ENCODE assay signal across 8 mouse cellular contexts in the genomic region with DNA sequence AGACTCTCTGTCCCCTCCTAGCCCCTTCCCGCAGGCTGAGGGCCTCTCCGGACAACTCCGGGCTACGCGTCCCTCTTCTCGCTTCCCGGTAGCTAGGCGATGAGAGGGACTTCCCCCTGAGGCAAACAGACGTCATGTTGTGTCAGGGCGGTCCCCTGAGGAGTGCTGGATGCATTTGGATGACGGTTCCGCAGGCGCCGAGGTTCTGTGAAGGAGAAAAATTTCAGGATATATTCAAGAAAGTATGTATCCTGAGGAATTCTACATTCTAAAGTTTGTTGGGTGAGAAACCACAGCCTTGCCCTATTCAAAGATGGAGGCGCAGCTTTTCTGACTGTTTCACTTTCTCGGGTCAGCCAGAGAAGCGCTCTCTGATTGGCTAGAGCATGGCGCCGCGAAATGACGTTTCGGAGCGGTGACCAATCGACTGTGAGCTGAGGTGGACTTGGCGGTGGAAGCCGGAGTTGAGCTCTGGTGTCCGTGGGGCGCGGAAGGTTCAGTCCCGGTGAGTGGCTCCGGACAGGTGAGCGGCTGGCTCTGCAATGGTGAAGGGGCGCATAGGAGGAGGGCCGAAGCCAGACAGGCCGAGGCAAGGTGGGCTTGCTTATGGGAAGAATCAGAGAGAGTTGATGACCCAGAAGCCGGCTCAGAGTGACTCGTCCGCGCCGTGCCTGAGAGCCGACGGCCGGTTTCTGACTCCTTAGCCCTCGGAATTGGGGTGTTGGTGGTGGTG. TPM values are rescaled to one million over a fixed set of nuclear protein-coding genes. Genes with fewer than 3 reads are reported as not detected.
DNase-seq lines count a peak whose midpoint lies in the region; ATAC-seq lines count a peak whose summit lies in the region.

Sec23b (plus strand) TSS at position 410 of the 733 bp plus-strand sequence.

- peak within 1 kb of the TSS; percentile 49 for H3K9ac ChIP-seq in intestine, embryonic 14.5 days (ENCODE audit: low read length)

- DNase-seq in adrenal gland, adult 18-20 months (ENCODE audit: low spot score in 2 of 2) = peak; percentile 92 to 93
- peak; percentile 96 for DNase-seq in embryo, embryonic 11 days
- peak; percentile 96 for DNase-seq in gastrocnemius, postnatal 25 days
- peak; percentile 98 for DNase-seq in intestine, embryonic 14.5 days (ENCODE audit: low spot score)
- peak; percentile 97 to 98 for DNase-seq in left cerebral cortex, postnatal 14 days (ENCODE audit: low spot score in 2 of 2)
- peak; percentile 96 for DNase-seq in mesoderm, embryonic 11.5 days (ENCODE audit: low read depth, low spot score)
- DNase-seq in right cerebral cortex, postnatal 36 days (ENCODE audit: low spot score in 2 of 2) = peak; percentile 97
- peak; percentile 97 for DNase-seq in yolk sac, embryonic 10.5 days (ENCODE audit: low spot score)

- peak within 1 kb of the TSS; percentile 80 for H3K4me2 ChIP-seq in intestine, embryonic 14.5 days (ENCODE audit: low read length)

- H3K27me3 ChIP-seq in intestine, embryonic 14.5 days (replicated peaks; ENCODE audit: control insufficient read depth, insufficient read depth, low read length) = no peaks in the 10 kb centered on the region

- no peaks in the 10 kb centered on the region for H3K9me3 ChIP-seq in intestine, embryonic 14.5 days (ENCODE audit: control insufficient read depth, low read length)

- peak within 1 kb of the TSS; percentile 88 for H3K27ac ChIP-seq in intestine, embryonic 14.5 days (ENCODE audit: low read depth)

- peak within 1 kb of the TSS; percentile 55 for H3K4me3 ChIP-seq in intestine, embryonic 14.5 days (ENCODE audit: low read depth, low read length)

- H3K4me1 ChIP-seq in intestine, embryonic 14.5 days (replicated peaks; ENCODE audit: control insufficient read depth, insufficient read depth, low read length) = peaks cover 8% of the 10 kb centered on the region; the same call in 1 of the 2 replicates

- peaks cover 13% of the 10 kb centered on the region for H3K36me3 ChIP-seq in intestine, embryonic 14.5 days (ENCODE audit: control insufficient read depth, insufficient read depth, low read length)

- under 1% methylated on average over 44 of the region's 44 CpGs for WGBS in intestine, embryonic 14.5 days

- intact Hi-C loops in left cerebral cortex, postnatal 14 days (cut with DNase I) = no loop called here

- peak; percentile 99 for ATAC-seq in intestine, embryonic 14.5 days (replicated peaks; ENCODE audit: low FRiP score, low TSS enrichment, low read depth)

RNA-seq across cellular contexts. Expression of gene Sec23b, which starts in this region (rescaled TPM):
- total RNA-seq in adrenal gland, adult 18-20 months (2021) = 10 to 100 TPM; 67.0 to 81.9 TPM
- 10 to 100 TPM; 10.5 to 13.4 TPM for total RNA-seq in gastrocnemius, postnatal 25 days (2021)
- polyA plus RNA-seq in intestine, embryonic 14.5 days (2014; fragmentation: Nextera tagmentation; extraction: Ambion mirVana) = 84.9 and 92.7 TPM in 2 replicates
- 10 to 100 TPM; 45.0 to 48.3 TPM for total RNA-seq in left cerebral cortex, postnatal 14 days (2021)

Comparison
In these comparisons a context has a peak if more than half of its experiments do, and no peak if none do; other contexts are left out.
1. Peak in every context shown above with its lines: DNase-seq, ATAC-seq, H3K4me3 ChIP-seq and H3K27ac ChIP-seq.